Mouse (Mus musculus): Measurements from ENCODE around the gene Pcyt1a.
A peak's percentile ranks its signal among the peaks of the same experiment; 100 is the strongest.

DNA sequence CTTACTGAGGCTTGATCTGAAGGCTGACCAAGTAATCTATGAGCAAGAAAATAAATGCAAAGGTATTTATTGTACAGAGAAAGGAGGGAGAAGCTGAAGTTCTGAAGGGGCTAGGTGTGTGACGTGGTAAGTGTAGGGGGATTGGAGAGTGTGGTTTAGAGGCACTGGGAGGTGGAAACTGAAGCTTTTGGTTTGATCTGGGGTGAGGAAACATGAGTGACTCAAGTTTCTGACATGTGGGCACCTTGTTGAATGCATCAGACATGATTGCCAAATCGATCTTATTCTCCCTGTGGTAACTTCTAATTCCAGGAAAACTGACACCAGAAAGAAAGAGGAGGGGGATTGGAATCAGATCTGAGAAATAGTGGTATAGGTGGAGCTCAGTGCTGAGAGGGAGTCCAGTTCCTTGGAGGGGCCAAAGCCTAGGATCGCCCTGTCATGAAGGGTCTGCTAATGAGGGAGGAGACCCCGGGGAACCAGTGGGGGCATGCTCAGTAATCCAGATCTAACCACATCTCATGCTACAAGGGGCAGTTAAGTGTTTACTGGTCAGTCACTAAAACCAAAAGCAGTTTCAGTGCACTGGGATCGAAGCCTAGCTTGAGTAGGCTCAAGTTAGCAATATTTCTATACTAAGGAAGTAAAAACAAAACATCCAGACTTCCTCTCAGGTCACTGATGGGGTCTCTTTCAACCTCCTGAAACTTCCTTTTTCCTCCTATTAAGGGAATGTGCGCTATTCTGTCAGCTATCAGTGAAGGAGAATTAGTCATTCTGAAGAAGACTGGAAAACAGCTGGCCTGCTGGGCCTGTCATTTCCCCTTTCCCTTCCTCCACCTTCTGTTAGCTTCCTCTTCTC lies 34.8 kb upstream of the Pcyt1a start:
- TF ChIP-seq EP300 (IDR thresholded peaks at IDR 0.05; ENCODE audit: low read length) (peak; percentile 72), BHLHE40 (IDR thresholded peaks at IDR 0.05; ENCODE audit: low read depth, low read length) (no peak), USF1 (IDR thresholded peaks at IDR 0.05; ENCODE audit: low read depth, low read length) (no peak), HCFC1 (IDR thresholded peaks at IDR 0.05; ENCODE audit: low read depth, low read length) (no peak), CTCF (conservative IDR thresholded peaks at IDR 0.05 in 1 of 2, IDR thresholded peaks at IDR 0.05 in 1 of 2; ENCODE audit: low read depth in 2 of 2, low read length in 2 of 2) (no peak), KAT2A (IDR thresholded peaks at IDR 0.05; ENCODE audit: insufficient replicate concordance, low read length) (no peak)
